Mouse (Mus musculus) CH12F3 (cell line): ENCODE results near the gene Orm3.

ENCODE experiments used
- in situ Hi-C: fragments of 300-500 bp; cut with MboI; formaldehyde crosslinking; loops from 2 replicates; pipeline ENCODE4 v1.14.3; 2020; ENCODE audit warnings: low sequenced_read_pairs

The Orm3 gene

GRCm38 (mm10) chr4:63355877-63356665 lies at the start of gene Orm3:
TSS of gene Orm3 (plus strand) at chr4:63356162.
- in situ Hi-C loops = no loop called here

- in situ Hi-C loops = loop anchor here (10.0 kb wide), 1 partner anchor 123 kb away; no protein-coding TSS in a partner anchor
Measured at GRCm38 (mm10) chr4:63307175-63308062, 48.5 kb upstream of the Orm3 start.

- in situ Hi-C loops = loop anchor here (10.0 kb wide), 1 partner anchor 124 kb away; no protein-coding TSS in a partner anchor
Measured at GRCm38 (mm10) chr4:63308316-63308715, 47.6 kb upstream of the Orm3 start.

GRCm38 (mm10) chr4:63310247-63310855 lies 45.6 kb upstream of the Orm3 start:
- in situ Hi-C loops = loop anchor here (10.0 kb wide), 1 partner anchor 146 kb away; no protein-coding TSS in a partner anchor

- in situ Hi-C loops = loop anchor here (10.0 kb wide), 1 partner anchor 147 kb away; no protein-coding TSS in a partner anchor
Measured at GRCm38 (mm10) chr4:63311426-63311825, 44.5 kb upstream of the Orm3 start.

- in situ Hi-C loops = loop anchor here (10.0 kb wide), 1 partner anchor 149 kb away; no protein-coding TSS in a partner anchor
Measured at GRCm38 (mm10) chr4:63314063-63314462, 41.9 kb upstream of the Orm3 start.

GRCm38 (mm10) chr4:63316076-63316746 lies 39.8 kb upstream of the Orm3 start:
- in situ Hi-C loops = loop anchor here (10.0 kb wide), 1 partner anchor 151 kb away; no protein-coding TSS in a partner anchor

- in situ Hi-C loops = loop anchor here (10.0 kb wide), 1 partner anchor 155 kb away; no protein-coding TSS in a partner anchor
Measured at GRCm38 (mm10) chr4:63319566-63319965, 36.4 kb upstream of the Orm3 start.

GRCm38 (mm10) chr4:63323275-63323815 lies 32.6 kb upstream of the Orm3 start:
- in situ Hi-C loops = no loop called here

GRCm38 (mm10) chr4:63333403-63333802 lies 22.6 kb upstream of the Orm3 start:
- in situ Hi-C loops = no loop called here

GRCm38 (mm10) chr4:63338414-63339076 lies 17.4 kb upstream of the Orm3 start:
- in situ Hi-C loops = no loop called here

GRCm38 (mm10) chr4:63342491-63342890 lies 13.5 kb upstream of the Orm3 start:
- in situ Hi-C loops = no loop called here

GRCm38 (mm10) chr4:63343608-63344007 lies 12.4 kb upstream of the Orm3 start:
- in situ Hi-C loops = no loop called here

GRCm38 (mm10) chr4:63344295-63344694 lies 11.7 kb upstream of the Orm3 start, which contains the start of gene Orm1:
TSS of gene Orm1 (plus strand) at chr4:63344560.
- in situ Hi-C loops = no loop called here

GRCm38 (mm10) chr4:63345261-63345660 lies 10.7 kb upstream of the Orm3 start:
- in situ Hi-C loops = no loop called here

- in situ Hi-C loops = no loop called here
Measured at GRCm38 (mm10) chr4:63346659-63347058, 9.3 kb upstream of the Orm3 start.

- in situ Hi-C loops = no loop called here
Measured at GRCm38 (mm10) chr4:63348524-63348923, 7.4 kb upstream of the Orm3 start.

GRCm38 (mm10) chr4:63356981-63357570 lies 1.1 kb downstream of the Orm3 start:
- in situ Hi-C loops = no loop called here

- in situ Hi-C loops = no loop called here
Measured at GRCm38 (mm10) chr4:63359861-63360260, 3.9 kb downstream of the Orm3 start.
